Mouse (Mus musculus) adrenal gland, postnatal 25 days (tissue): ENCODE measurements around the gene Golga5. TPM values are rescaled to one million over a fixed set of nuclear protein-coding genes. Genes with fewer than 3 reads are reported as not detected.

ENCODE experiments used
- DNase-seq: peaks from one replicate; pipeline ENCODE4 v3.0.0; 2021; ENCODE audit warnings: mixed read lengths
- long read RNA-seq: library from polyadenylated mRNA; stranded (forward); transcript quantifications from one replicate; pipeline ENCODE4 v2.0.0, GENCODE M21; 2021
- total RNA-seq: library from RNA; stranded (reverse); gene quantifications from 2 replicates; pipeline ENCODE4 v1.2.3, GENCODE M21; 2021

The Golga5 gene
- 44.1 and 51.4 TPM in 2 replicates for total RNA-seq
- long read RNA-seq, transcript Golga5-202 (13 exons, 2,827 nt): major isoform, 41 of 60 reads
- long read RNA-seq, partial matches to known transcripts: 15 of 60 reads
- long read RNA-seq, other reads (novel, unspliced or antisense): 4 of 60 reads

GRCm38 (mm10) chr12:102468894-102469764 is at the start of gene Golga5:
TSS of gene Golga5 (plus strand) at chr12:102469135.
- peak; percentile 99 for DNase-seq

DNA sequence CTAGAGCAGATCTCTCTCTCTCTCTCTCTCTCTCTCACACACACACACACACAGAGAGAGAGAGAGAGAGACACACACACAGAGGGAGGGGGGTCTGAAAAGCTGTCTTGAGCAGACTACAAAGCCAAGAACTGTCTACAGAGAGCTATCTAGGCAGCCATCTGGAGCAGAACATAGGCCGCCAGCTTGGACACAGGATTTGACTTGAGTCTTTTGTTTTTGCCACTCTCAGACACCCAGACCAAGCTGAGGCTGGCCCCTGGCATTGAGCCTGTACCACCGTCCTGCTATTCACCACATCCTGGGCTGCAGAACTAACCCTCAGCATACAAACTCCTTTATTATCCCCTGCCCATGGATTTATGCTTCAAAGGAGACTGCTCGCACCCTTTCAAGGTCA is 49.4 kb upstream of the Golga5 start:
- no peak for DNase-seq

GRCm38 (mm10) chr12:102420168-102420890 is 48.6 kb upstream of the Golga5 start:
- DNase-seq: no peak

DNA sequence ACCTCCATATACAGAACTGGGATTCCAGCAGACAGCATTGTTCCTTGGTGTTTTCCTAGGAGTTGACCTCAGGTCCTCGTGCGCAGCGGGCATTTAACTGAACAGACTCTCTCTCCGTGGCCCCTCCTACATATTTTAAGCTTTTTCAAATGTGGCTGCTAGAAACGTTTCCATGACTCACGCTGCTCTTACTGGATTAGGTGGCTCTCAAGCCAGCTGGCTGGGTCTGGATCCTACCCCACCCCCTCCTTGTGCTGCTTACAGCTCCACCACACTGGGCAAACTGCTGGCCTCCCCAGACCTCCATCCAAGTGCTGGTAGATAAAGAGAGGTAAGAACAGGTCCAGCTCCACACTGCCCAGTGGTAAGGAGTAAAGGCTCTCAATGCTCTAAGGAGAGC is 46.9 kb upstream of the Golga5 start:
- DNase-seq: peak; percentile 49

DNA sequence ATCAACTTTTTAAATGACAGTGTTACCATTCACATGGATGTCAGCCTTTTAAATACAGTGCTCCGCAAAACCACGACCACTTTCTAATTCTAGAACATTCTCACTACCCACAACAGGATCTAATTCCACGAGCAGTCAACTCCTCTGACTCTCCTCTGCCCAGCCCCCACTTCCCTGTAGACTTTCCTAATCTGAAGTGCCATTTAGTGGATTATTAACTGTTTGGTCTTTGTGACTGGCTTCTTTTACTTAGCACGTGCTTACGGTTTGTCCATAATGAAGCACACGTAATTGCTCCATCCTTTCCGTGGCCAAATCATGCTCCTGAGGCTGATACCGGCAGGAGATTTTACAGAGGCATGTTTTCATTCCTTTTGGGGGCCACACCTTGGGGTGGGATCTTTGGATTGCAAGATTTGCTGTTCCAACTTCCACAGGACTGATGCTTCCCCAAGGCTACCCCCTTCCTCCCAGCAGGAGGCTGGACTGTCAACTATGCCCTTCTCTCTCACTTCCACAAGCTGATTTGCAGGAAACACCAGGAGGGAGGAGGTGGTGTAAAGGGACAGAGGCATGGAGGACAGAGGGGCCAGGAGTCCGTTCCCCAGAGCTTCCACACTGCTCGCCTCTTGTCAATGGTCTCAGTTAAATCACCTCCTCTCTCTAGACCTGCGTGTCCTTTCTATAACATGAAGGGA is 46.2 kb upstream of the Golga5 start:
- DNase-seq: no peak

DNA sequence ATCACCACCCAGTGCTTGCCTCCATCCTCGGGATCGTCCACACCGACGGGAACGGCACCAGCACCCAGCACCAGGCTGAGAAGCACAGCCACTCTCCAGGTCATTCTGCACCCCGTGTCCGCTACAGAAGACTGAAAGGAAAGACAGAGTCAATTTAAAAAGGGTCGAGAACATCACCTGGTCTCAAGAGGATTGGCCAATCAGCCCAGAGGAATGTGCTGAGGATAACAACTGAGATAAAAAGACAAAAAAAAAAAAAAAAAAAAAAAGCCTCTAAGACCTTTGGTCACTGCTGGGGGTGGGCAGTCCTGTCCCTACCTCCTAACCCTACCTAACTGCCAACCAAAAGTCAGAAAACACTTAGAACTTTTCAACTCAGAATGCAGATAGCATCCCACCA is 45.3 kb upstream of the Golga5 start:
- no peak for DNase-seq

GRCm38 (mm10) chr12:102424456-102424855 is 44.5 kb upstream of the Golga5 start:
- no peak for DNase-seq

- no peak for DNase-seq
These were observed 43.8 kb upstream of the Golga5 start for GRCm38 (mm10) chr12:102425048-102425578.

GRCm38 (mm10) chr12:102426285-102426684 is 42.6 kb upstream of the Golga5 start:
- DNase-seq: peak; percentile 35

DNA sequence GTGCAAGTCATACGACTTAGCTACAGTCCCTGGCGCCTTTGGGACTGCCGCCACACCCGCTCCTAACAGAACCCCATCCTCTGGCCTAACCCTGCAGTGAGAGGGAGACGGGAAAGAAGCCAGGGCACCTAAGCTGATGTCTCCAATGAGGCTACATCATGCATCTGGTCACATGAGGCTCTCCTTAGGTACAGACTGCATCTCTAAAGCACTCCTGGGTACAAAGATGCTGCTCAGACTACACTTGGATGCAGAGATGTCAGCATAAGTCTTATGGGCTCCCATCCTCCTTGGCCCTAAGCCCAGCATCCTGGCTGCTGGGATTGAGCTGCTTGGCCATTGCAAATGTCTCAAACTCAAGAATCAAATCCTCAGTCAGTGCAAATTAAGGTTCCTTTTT is 39.3 kb upstream of the Golga5 start:
- no peak for DNase-seq

GRCm38 (mm10) chr12:102430228-102430627 is 38.7 kb upstream of the Golga5 start:
- DNase-seq: no peak

- peak; percentile 48 for DNase-seq
These were observed 36.7 kb upstream of the Golga5 start for GRCm38 (mm10) chr12:102432238-102432637.

GRCm38 (mm10) chr12:102434107-102434506 is 34.8 kb upstream of the Golga5 start:
- DNase-seq: no peak

- no peak for DNase-seq
These were observed 31.9 kb upstream of the Golga5 start for GRCm38 (mm10) chr12:102436939-102437526.

- no peak for DNase-seq
These were observed 31.0 kb upstream of the Golga5 start for GRCm38 (mm10) chr12:102437952-102438351.

- no peak for DNase-seq
These were observed 29.8 kb upstream of the Golga5 start for GRCm38 (mm10) chr12:102438983-102439631.

DNA sequence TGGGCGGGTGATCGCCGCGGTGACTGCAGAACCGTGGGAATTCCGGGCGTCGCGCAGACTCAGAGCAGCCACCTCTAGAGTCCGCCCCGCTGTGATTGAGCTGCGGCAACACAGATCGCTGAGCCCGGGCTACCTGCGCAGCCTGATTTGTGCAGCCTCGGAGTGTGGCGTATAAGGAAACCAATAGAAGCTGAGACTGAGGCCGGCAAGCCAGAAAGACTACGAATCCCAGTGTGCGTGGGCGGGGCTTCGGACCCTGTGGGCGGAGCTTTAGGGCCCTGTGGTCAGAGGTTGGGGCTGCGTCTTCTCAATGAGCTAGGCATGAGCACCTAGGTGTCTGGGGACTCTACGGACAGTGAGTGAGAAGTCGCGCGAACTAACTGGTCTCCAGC is 29.3 kb upstream of the Golga5 start, which contains the start of gene Lgmn:
Lgmn (minus strand) TSS at position 182 of the 392 bp plus-strand sequence.
- DNase-seq: peak; percentile 99

GRCm38 (mm10) chr12:102440551-102440950 is 28.4 kb upstream of the Golga5 start:
- no peak for DNase-seq

DNA sequence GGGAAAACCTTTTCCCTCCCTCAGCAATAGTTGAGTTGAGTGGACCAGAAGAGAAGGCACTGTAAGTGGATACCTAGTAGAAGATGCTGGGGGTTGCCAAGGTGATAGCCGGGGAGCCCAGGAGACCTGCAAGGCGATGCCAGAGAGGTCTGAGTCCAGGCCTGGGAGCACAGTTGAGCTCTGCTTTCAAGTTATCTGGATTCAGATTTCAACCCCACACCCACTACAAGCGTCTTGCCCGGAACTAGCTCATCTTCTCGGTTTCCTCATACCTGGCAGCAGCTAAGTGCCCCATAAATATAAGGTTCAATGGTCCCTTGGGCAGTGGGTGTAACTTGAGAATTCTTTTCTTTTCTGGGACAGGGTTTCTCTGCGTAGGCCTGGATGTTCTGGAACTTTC is 27.8 kb upstream of the Golga5 start:
- DNase-seq: no peak

DNA sequence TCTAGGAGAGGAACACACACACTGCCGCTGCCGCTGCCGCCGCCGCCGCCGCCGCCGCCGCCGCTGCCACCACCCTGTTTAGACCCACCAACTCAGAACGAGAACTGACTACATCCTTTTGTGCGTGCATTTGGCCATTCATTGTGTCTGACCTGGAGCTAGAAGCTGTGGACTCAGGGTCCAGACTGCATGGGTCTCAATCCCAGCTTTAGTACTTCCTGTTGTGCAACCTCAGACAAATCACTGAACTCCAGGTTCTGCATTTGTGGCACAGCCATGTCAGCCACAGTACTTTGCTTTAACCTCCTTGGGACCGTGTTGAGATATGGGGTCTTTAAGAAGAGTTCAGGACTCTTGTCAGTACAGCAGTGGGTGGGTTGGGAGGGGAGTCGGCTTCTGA is 26.3 kb upstream of the Golga5 start:
- DNase-seq: no peak

DNA sequence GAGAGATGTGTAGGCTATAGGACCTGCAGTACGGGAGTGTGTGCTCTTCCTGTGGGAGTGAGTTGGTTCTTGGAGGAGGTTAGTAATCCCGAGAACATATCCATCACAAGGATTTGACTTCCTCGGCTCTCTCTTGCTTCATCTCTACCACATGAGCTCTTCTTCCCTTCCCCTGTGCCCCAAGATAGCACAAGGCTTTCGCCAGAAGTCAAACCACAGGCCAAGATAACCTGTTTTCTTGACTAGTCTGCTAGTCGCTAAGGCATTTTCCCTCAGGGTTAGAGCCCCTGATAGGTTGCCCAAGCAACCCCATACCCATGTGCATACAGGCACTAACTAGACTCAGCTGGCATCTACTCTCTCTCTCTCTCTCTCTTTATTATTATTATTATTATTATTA is 25.3 kb upstream of the Golga5 start:
- DNase-seq: no peak
